Mouse (Mus musculus): Measurements from ENCODE around the gene Simc1.

DNA sequence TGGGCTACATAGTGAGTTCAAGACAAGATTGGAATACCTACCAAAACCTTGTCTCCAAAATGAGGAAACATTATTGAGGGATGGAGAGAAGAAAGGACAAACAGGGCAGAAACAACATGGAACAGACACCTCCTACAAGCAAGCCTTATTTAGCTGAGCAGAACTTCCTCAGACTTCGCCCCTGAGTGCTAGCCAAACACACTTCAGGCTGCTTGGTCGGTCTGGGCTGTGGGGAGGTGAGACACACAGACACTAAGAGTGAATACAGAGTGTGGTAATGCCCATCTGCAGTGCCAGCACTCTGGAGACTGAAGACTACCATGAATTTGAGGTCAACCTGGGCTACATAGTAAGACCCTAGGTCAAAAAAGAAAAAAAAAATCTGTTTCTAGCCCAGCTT is 56.1 kb downstream of the Simc1 start:
- no peak for TF ChIP-seq CTCF (IDR thresholded peaks at IDR 0.05; ENCODE audit: control insufficient read depth, insufficient read depth, low read length)
- TF ChIP-seq POLR2A (IDR thresholded peaks at IDR 0.05; ENCODE audit: borderline replicate concordance, control insufficient read depth, low read depth, low read length) = no peak

Data from bone marrow, adult 2 months (tissue).